Mouse (Mus musculus): ENCODE measurements around the gene Olfr1448. TPM values are rescaled to one million over a fixed set of nuclear protein-coding genes. Genes with fewer than 3 reads are reported as not detected.
"Not testable (repeated sequence)": the region's sequence is repeated elsewhere in the genome, so short reads cannot be mapped to it uniquely, and the experiment has no call there.

The Olfr1448 gene
- polyA plus RNA-seq (2012; rRNA removed), result not detected in 2 replicates

GRCm38 (mm10) chr19:12924319-12924718 lies at the start of gene Olfr1448:
Olfr1448 (minus strand) TSS chr19:12924419.
- no peak within 1 kb of the TSS for H3K4me3 ChIP-seq (ENCODE audit: insufficient read depth, low read length)
- H3K27ac ChIP-seq (ENCODE audit: insufficient read depth, low read length), result no peak within 1 kb of the TSS
- H3K4me1 ChIP-seq (ENCODE audit: control insufficient read depth, insufficient read depth, low read length), result no peaks in the 10 kb centered on the region
- TF ChIP-seq POLR2A (IDR thresholded peaks at IDR 0.05; ENCODE audit: extremely low read depth, insufficient read depth, low read length) (no peak), CTCF (IDR thresholded peaks at IDR 0.05; ENCODE audit: extremely low read depth, insufficient read depth, low read length) (no peak)

GRCm38 (mm10) chr19:12970082-12970481 lies 45.9 kb upstream of the Olfr1448 start:
- H3K4me3 ChIP-seq (ENCODE audit: insufficient read depth, low read length); H3K27ac ChIP-seq (ENCODE audit: insufficient read depth, low read length); H3K4me1 ChIP-seq (ENCODE audit: control insufficient read depth, insufficient read depth, low read length): not testable (repeated sequence)

GRCm38 (mm10) chr19:12949958-12950357 lies 25.7 kb upstream of the Olfr1448 start, which contains the start of gene Olfr1450:
Olfr1450 (plus strand) TSS chr19:12950258.
- Histone ChIP-seq H3K4me3 (ENCODE audit: insufficient read depth, low read length) (no peak within 1 kb of the TSS), H3K27ac (ENCODE audit: insufficient read depth, low read length) (no peak within 1 kb of the TSS), H3K4me1 (ENCODE audit: control insufficient read depth, insufficient read depth, low read length) (no peaks in the 10 kb centered on the region)
- TF ChIP-seq CTCF (IDR thresholded peaks at IDR 0.05; ENCODE audit: extremely low read depth, insufficient read depth, low read length), result no peak
- no peak for TF ChIP-seq POLR2A (IDR thresholded peaks at IDR 0.05; ENCODE audit: extremely low read depth, insufficient read depth, low read length)

- Histone ChIP-seq H3K4me3 (ENCODE audit: insufficient read depth, low read length) (no peak within 1 kb of the TSS), H3K4me1 (ENCODE audit: control insufficient read depth, insufficient read depth, low read length) (no peaks in the 10 kb centered on the region), H3K27ac (ENCODE audit: insufficient read depth, low read length) (no peak within 1 kb of the TSS)
- TF ChIP-seq CTCF (IDR thresholded peaks at IDR 0.05; ENCODE audit: extremely low read depth, insufficient read depth, low read length), result no peak
Measured at GRCm38 (mm10) chr19:12930540-12930939, 6.3 kb upstream of the Olfr1448 start, which contains the start of gene Olfr1449. Olfr1449 (plus strand) TSS chr19:12930840.

GRCm38 (mm10) chr19:12903643-12904042 lies 20.6 kb downstream of the Olfr1448 start, which contains the start of gene Olfr1447:
Olfr1447 (minus strand) TSS chr19:12903743.
- TF ChIP-seq CTCF (IDR thresholded peaks at IDR 0.05; ENCODE audit: extremely low read depth, insufficient read depth, low read length) (no peak), POLR2A (IDR thresholded peaks at IDR 0.05; ENCODE audit: extremely low read depth, insufficient read depth, low read length) (no peak)
- no peak within 1 kb of the TSS for H3K27ac ChIP-seq (ENCODE audit: insufficient read depth, low read length)
- no peak within 1 kb of the TSS for H3K4me3 ChIP-seq (ENCODE audit: insufficient read depth, low read length)
- H3K4me1 ChIP-seq (ENCODE audit: control insufficient read depth, insufficient read depth, low read length), result no peaks in the 10 kb centered on the region

GRCm38 (mm10) chr19:12893424-12893823 lies 30.8 kb downstream of the Olfr1448 start, which contains the start of gene Olfr1446:
Olfr1446 (minus strand) TSS chr19:12893524.
- no peak for TF ChIP-seq POLR2A (IDR thresholded peaks at IDR 0.05; ENCODE audit: extremely low read depth, insufficient read depth, low read length)
- TF ChIP-seq CTCF (IDR thresholded peaks at IDR 0.05; ENCODE audit: extremely low read depth, insufficient read depth, low read length), result no peak
- Histone ChIP-seq H3K27ac (ENCODE audit: insufficient read depth, low read length) (no peak within 1 kb of the TSS), H3K4me3 (ENCODE audit: insufficient read depth, low read length) (no peak within 1 kb of the TSS), H3K4me1 (ENCODE audit: control insufficient read depth, insufficient read depth, low read length) (no peaks in the 10 kb centered on the region)

- no peaks in the 10 kb centered on the region for H3K4me1 ChIP-seq (ENCODE audit: control insufficient read depth, insufficient read depth, low read length)
- no peak within 1 kb of the TSS for H3K4me3 ChIP-seq (ENCODE audit: insufficient read depth, low read length)
- H3K27ac ChIP-seq (ENCODE audit: insufficient read depth, low read length), result no peak within 1 kb of the TSS
- TF ChIP-seq POLR2A (IDR thresholded peaks at IDR 0.05; ENCODE audit: extremely low read depth, insufficient read depth, low read length) (no peak), CTCF (IDR thresholded peaks at IDR 0.05; ENCODE audit: extremely low read depth, insufficient read depth, low read length) (no peak)
Measured at GRCm38 (mm10) chr19:12883555-12883954, 40.7 kb downstream of the Olfr1448 start, which contains the start of gene Olfr1445. Olfr1445 (plus strand) TSS chr19:12883855.

Other genes with a start within 250 kb of the Olfr1448 start
- not detected in 2 replicates for gene Olfr1443, start 246.3 kb downstream of the Olfr1448 start, polyA plus RNA-seq (2012; rRNA removed)
- not detected in 2 replicates for gene Keg1, start 228.6 kb downstream of the Olfr1448 start, polyA plus RNA-seq (2012; rRNA removed)
- gene Cntf, start 158.8 kb downstream of the Olfr1448 start, polyA plus RNA-seq (2012; rRNA removed), result 2.1 and 3.2 TPM in 2 replicates
- 51.3 and 55.9 TPM in 2 replicates for gene Zfp91, start 128.3 kb downstream of the Olfr1448 start, polyA plus RNA-seq (2012; rRNA removed)
- 2.6 TPM in 2 replicates for gene Lpxn, start 128.2 kb downstream of the Olfr1448 start, polyA plus RNA-seq (2012; rRNA removed)
- gene Gm5244, start 77.7 kb downstream of the Olfr1448 start, polyA plus RNA-seq (2012; rRNA removed), result not detected in 2 replicates
- not detected in 2 replicates for gene Olfr1444, start 67.1 kb downstream of the Olfr1448 start, polyA plus RNA-seq (2012; rRNA removed)
- not detected in 2 replicates for gene Olfr1445, start 40.6 kb downstream of the Olfr1448 start, polyA plus RNA-seq (2012; rRNA removed)
- gene Olfr1446, start 30.9 kb downstream of the Olfr1448 start, polyA plus RNA-seq (2012; rRNA removed), result not detected in 2 replicates
- gene Olfr1447, start 20.7 kb downstream of the Olfr1448 start, polyA plus RNA-seq (2012; rRNA removed), result not detected in 2 replicates
- not detected in 2 replicates for gene Olfr1449, start 6.4 kb upstream of the Olfr1448 start, polyA plus RNA-seq (2012; rRNA removed)
- gene Olfr1450, start 25.8 kb upstream of the Olfr1448 start, polyA plus RNA-seq (2012; rRNA removed), result not detected in 2 replicates
- gene Olfr1451, start 70.6 kb upstream of the Olfr1448 start, polyA plus RNA-seq (2012; rRNA removed), result not detected in 2 replicates
- not detected in 2 replicates for gene Olfr1453, start 103.9 kb upstream of the Olfr1448 start, polyA plus RNA-seq (2012; rRNA removed)
- not detected in 2 replicates for gene Olfr1454, start 136.2 kb upstream of the Olfr1448 start, polyA plus RNA-seq (2012; rRNA removed)
- not detected in 2 replicates for gene Olfr1457, start 173.5 kb upstream of the Olfr1448 start, polyA plus RNA-seq (2012; rRNA removed)
- not detected in 2 replicates for gene Olfr1458, start 182.4 kb upstream of the Olfr1448 start, polyA plus RNA-seq (2012; rRNA removed)
- not detected in 2 replicates for gene Olfr1459, start 225.1 kb upstream of the Olfr1448 start, polyA plus RNA-seq (2012; rRNA removed)
- not detected in 2 replicates for gene Olfr1461, start 238.6 kb upstream of the Olfr1448 start, polyA plus RNA-seq (2012; rRNA removed)

Measured in cortical plate, adult 2 months (tissue).